Mouse (Mus musculus) ovary, postnatal 36 days (tissue): ENCODE data around the gene Rps28.

Experiments used
- DNase-seq: peaks from one replicate; pipeline ENCODE4 v3.0.0; 2022; ENCODE audit warnings: low spot score, mixed read lengths

Gene Rps28

DNA sequence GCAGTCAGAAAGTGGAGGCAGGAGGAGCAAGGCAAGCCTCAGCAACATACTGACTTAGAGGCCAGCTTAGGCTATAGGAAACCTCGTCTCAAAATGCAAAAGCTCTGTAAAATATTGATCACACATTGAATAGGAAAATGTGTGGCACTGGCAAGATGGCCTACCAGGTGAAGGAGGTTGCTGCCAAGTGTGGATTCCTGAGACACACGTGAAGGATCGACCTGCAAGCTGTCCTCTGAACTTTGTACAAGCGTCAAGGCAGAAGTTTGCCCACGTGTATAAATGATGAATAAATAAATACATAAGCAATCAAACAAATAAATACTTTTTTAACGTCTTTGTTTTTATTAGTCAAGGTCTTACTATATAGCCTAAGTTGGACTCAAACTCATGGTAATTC lies 50.9 kb downstream of the Rps28 start:
- DNase-seq = no peak

DNA sequence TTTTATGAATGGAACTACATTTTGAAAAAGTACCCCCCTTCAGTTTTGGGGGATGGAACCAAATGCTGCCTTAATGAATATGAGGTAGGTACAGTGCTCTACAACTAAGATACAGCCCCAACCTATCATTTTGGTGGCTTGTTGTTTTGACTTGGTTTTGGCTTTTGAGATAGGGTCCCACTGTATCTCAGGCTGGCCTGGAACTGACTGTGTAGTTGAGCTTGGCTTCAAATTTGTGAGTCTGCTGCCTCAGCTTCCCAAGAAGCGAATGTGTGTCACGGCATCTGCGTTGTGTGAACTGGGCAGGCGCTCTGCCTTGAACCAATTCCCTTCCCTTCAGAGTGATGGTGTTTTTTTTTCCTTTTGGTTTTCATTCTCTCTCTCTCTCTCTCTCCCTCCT lies 52.7 kb downstream of the Rps28 start:
- no peak for DNase-seq
